Mouse (Mus musculus) embryonic fibroblast, embryonic 13.5 days (primary cell): ENCODE results near the gene Fam89b.
A peak's percentile ranks its signal among the peaks of the same experiment; 100 is the strongest.

Experiments
- CTCF ChIP-seq: IDR thresholded peaks from 2 replicates; pipeline ENCODE4 v1.5.1; 2011; ENCODE audit warnings: mild to moderate bottlenecking, control low read depth, low read length, moderate library complexity, borderline replicate concordance; ENCODE audit not compliant: insufficient read depth
- POLR2A ChIP-seq: IDR thresholded peaks from 2 replicates; pipeline ENCODE4 v1.6.1; 2011; ENCODE audit warnings: low read depth, mild to moderate bottlenecking, control low read depth, low read length, moderate library complexity

DNA sequence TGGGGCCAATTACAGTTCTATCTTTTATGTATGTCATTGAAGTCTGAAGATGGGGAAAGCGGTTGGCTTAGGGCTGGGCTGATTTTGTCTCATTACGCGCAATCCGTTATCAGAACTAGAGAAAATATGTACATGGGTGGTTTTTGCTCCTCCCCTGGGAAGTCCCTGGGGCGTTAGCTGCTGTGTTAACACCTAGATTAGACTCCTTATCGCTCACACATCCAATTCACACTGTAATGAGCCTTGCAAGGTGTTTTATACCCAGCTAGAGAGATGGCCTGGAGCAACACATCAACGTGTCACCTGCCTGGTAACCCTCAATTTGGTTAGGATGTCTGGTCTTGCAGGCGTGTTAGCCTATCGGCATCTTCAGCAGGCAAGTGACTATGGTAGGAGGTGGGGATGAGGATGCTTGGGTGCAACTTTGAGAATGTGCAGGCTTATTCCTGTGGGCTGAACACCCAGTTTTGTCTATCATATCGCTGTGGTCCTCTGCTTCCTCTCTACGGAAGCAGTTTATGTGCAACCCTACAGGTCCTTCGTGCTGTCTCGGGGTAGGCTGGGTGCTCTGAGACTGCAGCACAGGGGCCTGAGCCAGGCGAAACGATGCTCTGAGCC, 2.4 kb downstream of the Fam89b start:
- TF ChIP-seq CTCF (no peak), POLR2A (peak; percentile 17; the same call in 1 of the 2 replicates)
